1 mouse cellular context compared by ENCODE assay signal in the genomic region with DNA sequence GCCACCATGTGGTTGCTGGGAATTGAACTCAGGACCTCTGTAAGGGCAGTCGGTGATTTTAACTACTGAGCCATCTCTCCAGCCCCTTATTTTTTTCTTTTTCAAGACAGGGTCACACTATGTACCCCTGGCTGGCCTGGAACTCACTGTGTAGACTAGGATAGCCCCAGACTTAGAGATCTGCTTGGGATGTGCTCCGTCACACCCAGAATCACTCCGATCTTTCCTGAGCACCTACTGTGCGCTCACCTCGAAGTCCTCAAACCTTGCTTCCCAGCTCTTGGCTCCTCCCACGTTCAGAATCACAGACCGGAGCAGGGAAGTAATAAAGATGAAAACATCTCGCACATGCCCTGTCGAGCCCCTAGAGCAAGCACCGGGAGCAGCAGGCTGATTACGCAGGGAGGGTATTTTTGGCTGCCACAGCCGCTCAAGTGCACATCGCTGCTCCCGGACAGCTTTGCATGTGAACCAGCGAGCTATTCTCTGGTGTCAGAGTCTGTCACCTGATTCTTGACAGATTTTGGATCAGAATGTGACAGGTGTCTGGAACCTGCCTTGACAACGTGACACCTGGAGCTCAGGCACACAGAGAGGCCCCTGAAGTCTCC.
A peak's percentile ranks its signal among the peaks of the same experiment; 100 is the strongest.
TF ChIP-seq lines count a peak whose summit lies in the region.

No protein-coding gene starts in this region.

TF ChIP-seq in CH12.LX, 34 proteins besides CTCF, POLR2A, EP300 and RAD21:
- no peak for TF ChIP-seq SMC3 (IDR thresholded peaks at IDR 0.05; ENCODE audit: low read depth, low read length)
- no peak for TF ChIP-seq MEF2A (IDR thresholded peaks at IDR 0.05; ENCODE audit: borderline replicate concordance, low read depth, low read length)
- TF ChIP-seq ZKSCAN1 (IDR thresholded peaks at IDR 0.05; ENCODE audit: borderline replicate concordance, low read depth, low read length) = peak; percentile 54
